Mouse (Mus musculus): ENCODE data around the gene Cdkal1.
A peak's percentile ranks its signal among the peaks of the same experiment; 100 is the strongest.

The Cdkal1 gene

GRCm38 (mm10) chr13:29765296-29765695 is 90.2 kb downstream of the Cdkal1 start:
- DNase-seq: no peak

- DNase-seq: no peak
Observed at GRCm38 (mm10) chr13:29759691-29760467, 95.6 kb downstream of the Cdkal1 start.

GRCm38 (mm10) chr13:29756052-29756451 is 99.4 kb downstream of the Cdkal1 start:
- no peak for DNase-seq

- DNase-seq: no peak
Observed at GRCm38 (mm10) chr13:29753254-29753653, 102.2 kb downstream of the Cdkal1 start.

GRCm38 (mm10) chr13:29752061-29752460 is 103.4 kb downstream of the Cdkal1 start:
- no peak for DNase-seq

GRCm38 (mm10) chr13:29751201-29751600 is 104.3 kb downstream of the Cdkal1 start:
- DNase-seq: no peak

- DNase-seq: no peak
Observed at GRCm38 (mm10) chr13:29747347-29747647, 108.2 kb downstream of the Cdkal1 start.

- DNase-seq: peak; percentile 44 to 66
Observed at GRCm38 (mm10) chr13:29746501-29747346, 108.8 kb downstream of the Cdkal1 start.

GRCm38 (mm10) chr13:29745073-29745472 is 110.4 kb downstream of the Cdkal1 start:
- no peak for DNase-seq

- DNase-seq: peak in 1 of 2 experiments; percentile 30
Observed at GRCm38 (mm10) chr13:29744188-29744587, 111.3 kb downstream of the Cdkal1 start.

GRCm38 (mm10) chr13:29743761-29744160 is 111.7 kb downstream of the Cdkal1 start:
- DNase-seq: no peak

GRCm38 (mm10) chr13:29737675-29738461 is 117.6 kb downstream of the Cdkal1 start:
- DNase-seq: no peak

- DNase-seq: no peak
Observed at GRCm38 (mm10) chr13:29734496-29734895, 121.0 kb downstream of the Cdkal1 start.

- no peak for DNase-seq
Observed at GRCm38 (mm10) chr13:29726154-29726825, 129.2 kb downstream of the Cdkal1 start.

- DNase-seq: no peak
Observed at GRCm38 (mm10) chr13:29724855-29725254, 130.6 kb downstream of the Cdkal1 start.

- no peak for DNase-seq
Observed at GRCm38 (mm10) chr13:29723150-29723549, 132.3 kb downstream of the Cdkal1 start.

GRCm38 (mm10) chr13:29721206-29721605 is 134.3 kb downstream of the Cdkal1 start:
- DNase-seq: no peak

GRCm38 (mm10) chr13:29716550-29716949 is 138.9 kb downstream of the Cdkal1 start:
- no peak for DNase-seq

- no peak for DNase-seq
Observed at GRCm38 (mm10) chr13:29715241-29715841, 140.1 kb downstream of the Cdkal1 start.

- DNase-seq: no peak
Observed at GRCm38 (mm10) chr13:29707620-29708019, 147.9 kb downstream of the Cdkal1 start.

- no peak for DNase-seq
Observed at GRCm38 (mm10) chr13:29701400-29701799, 154.1 kb downstream of the Cdkal1 start.

- DNase-seq: no peak
Observed at GRCm38 (mm10) chr13:29699896-29700295, 155.6 kb downstream of the Cdkal1 start.

All from thymus, postnatal 36 days (tissue).